Mouse (Mus musculus) kidney, embryonic 16.5 days (tissue): ENCODE measurements around the gene Ilf3. TPM values are rescaled to one million over a fixed set of nuclear protein-coding genes. Genes with fewer than 3 reads are reported as not detected.

ENCODE experiments used
- ATAC-seq: fragments of 200-750 bp; cut with Nextera tagmentation; 2 replicates; pipeline ENCODE4 v1.8.0; 2017; ENCODE audit warnings: moderate TSS enrichment; ENCODE audit not compliant: low FRiP score, low TSS enrichment
- H3K27ac ChIP-seq: fragments of 300-500 bp; sonication (generic); 2 replicates; pipeline ENCODE4 v1.5.1; 2014; ENCODE audit warnings: low read length
- H3K27me3 ChIP-seq: fragments of 300-500 bp; sonication (generic); 2 replicates; pipeline ENCODE4 v1.6.1; 2014; ENCODE audit warnings: low read length, control low read depth, mixed read lengths; ENCODE audit not compliant: insufficient read depth
- H3K36me3 ChIP-seq: fragments of 300-500 bp; sonication (generic); 2 replicates; pipeline ENCODE4 v1.6.1; 2014; ENCODE audit warnings: low read length, control low read depth, mixed read lengths; ENCODE audit not compliant: insufficient read depth
- H3K4me1 ChIP-seq: fragments of 300-500 bp; sonication (generic); 2 replicates; pipeline ENCODE4 v1.6.1; 2014; ENCODE audit warnings: low read length, control low read depth, mixed read lengths; ENCODE audit not compliant: insufficient read depth
- H3K4me2 ChIP-seq: fragments of 300-500 bp; sonication (generic); replicated peaks from 2 replicates; pipeline ENCODE4 v1.6.1; 2014; ENCODE audit warnings: low read depth, low read length
- H3K4me3 ChIP-seq: fragments of 300-500 bp; sonication (generic); 2 replicates; pipeline ENCODE4 v1.5.1; 2014; ENCODE audit warnings: mild to moderate bottlenecking, low read length
- H3K9ac ChIP-seq: fragments of 300-500 bp; sonication (generic); replicated peaks from 2 replicates; pipeline ENCODE4 v1.6.1; 2014; ENCODE audit warnings: low read length
- H3K9me3 ChIP-seq: fragments of 300-500 bp; sonication (generic); 2 replicates; pipeline ENCODE4 v1.6.1; 2016; ENCODE audit warnings: low read length, control low read depth
- WGBS: fragments of 180-500 bp; shearing (Covaris S2); extraction: QIAGEN DNeasy Blood & Tissue Kit; methylation state at CpG from one replicate; pipeline ENCODE4 v1.1.7; 2014; 5-methylcytosine and 5-hydroxymethylcytosine counted together
- polyA plus RNA-seq: library from polyadenylated mRNA; unstranded; fragments of >200 nt; fragmentation: Nextera tagmentation; extraction: Ambion mirVana; gene quantifications from 2 replicates; pipeline ENCODE4 v1.2.1, GENCODE M21; 2015

Ilf3 gene
- polyA plus RNA-seq, 1 experiment from 2014 or later: 208 TPM

- H3K27me3 ChIP-seq: no peaks in the 10 kb centered on the region
- ATAC-seq: no peak
- H3K9ac ChIP-seq: no peak overlapping the region
- H3K9me3 ChIP-seq: no peaks in the 10 kb centered on the region
- 87% methylated on average over 10 of the region's 10 CpGs for WGBS
- H3K4me2 ChIP-seq: no peak overlapping the region
- H3K27ac ChIP-seq: no peak overlapping the region
- H3K36me3 ChIP-seq: peaks cover 95% of the 10 kb centered on the region
- H3K4me3 ChIP-seq: no peak overlapping the region
- H3K4me1 ChIP-seq: no peaks in the 10 kb centered on the region
Measured at GRCm38 (mm10) chr9:21392646-21393175, 25.0 kb downstream of the Ilf3 start.

GRCm38 (mm10) chr9:21395692-21396091 lies 28.0 kb downstream of the Ilf3 start:
- Histone ChIP-seq H3K36me3 (peaks cover 93% of the 10 kb centered on the region), H3K4me3 (no peak overlapping the region), H3K4me2 (no peak overlapping the region), H3K4me1 (no peaks in the 10 kb centered on the region), H3K9ac (no peak overlapping the region), H3K27ac (no peak overlapping the region), H3K9me3 (no peaks in the 10 kb centered on the region), H3K27me3 (no peaks in the 10 kb centered on the region)
- ATAC-seq: no peak
- 78% methylated on average over 3 of the region's 3 CpGs for WGBS

GRCm38 (mm10) chr9:21397170-21397569 lies 29.5 kb downstream of the Ilf3 start:
- Histone ChIP-seq H3K27me3 (no peaks in the 10 kb centered on the region), H3K4me2 (no peak overlapping the region), H3K4me3 (no peak overlapping the region), H3K4me1 (no peaks in the 10 kb centered on the region), H3K27ac (no peak overlapping the region), H3K36me3 (peaks cover 88% of the 10 kb centered on the region), H3K9me3 (no peaks in the 10 kb centered on the region), H3K9ac (no peak overlapping the region)
- ATAC-seq: no peak
- 95% methylated on average over 3 of the region's 3 CpGs for WGBS

- H3K9ac ChIP-seq: no peak overlapping the region
- H3K27me3 ChIP-seq: no peaks in the 10 kb centered on the region
- no peaks in the 10 kb centered on the region for H3K4me1 ChIP-seq
- no peak overlapping the region for H3K27ac ChIP-seq
- ATAC-seq: no peak
- peaks cover 85% of the 10 kb centered on the region for H3K36me3 ChIP-seq
- 90% methylated on average over 9 of the region's 9 CpGs for WGBS
- H3K4me2 ChIP-seq: no peak overlapping the region
- no peak overlapping the region for H3K4me3 ChIP-seq
- H3K9me3 ChIP-seq: no peaks in the 10 kb centered on the region
Measured at GRCm38 (mm10) chr9:21401042-21401441, 33.4 kb downstream of the Ilf3 start.

- Histone ChIP-seq H3K27ac (no peak overlapping the region), H3K9ac (no peak overlapping the region), H3K4me3 (no peak overlapping the region), H3K9me3 (no peaks in the 10 kb centered on the region), H3K36me3 (peaks cover 78% of the 10 kb centered on the region), H3K4me1 (no peaks in the 10 kb centered on the region), H3K27me3 (no peaks in the 10 kb centered on the region), H3K4me2 (no peak overlapping the region)
- no peak for ATAC-seq
- 85% methylated on average over 11 of the region's 11 CpGs for WGBS
Measured at GRCm38 (mm10) chr9:21402764-21403253, 35.1 kb downstream of the Ilf3 start.

- no peak for ATAC-seq
- Histone ChIP-seq H3K27ac (no peak overlapping the region), H3K9me3 (no peaks in the 10 kb centered on the region), H3K4me2 (no peak overlapping the region), H3K9ac (no peak overlapping the region), H3K4me3 (no peak overlapping the region), H3K27me3 (no peaks in the 10 kb centered on the region), H3K4me1 (no peaks in the 10 kb centered on the region), H3K36me3 (peaks cover 70% of the 10 kb centered on the region)
- WGBS: 93% methylated on average over 5 of the region's 5 CpGs
Measured at GRCm38 (mm10) chr9:21403745-21404144, 36.1 kb downstream of the Ilf3 start.

- Histone ChIP-seq H3K4me1 (no peaks in the 10 kb centered on the region), H3K4me3 (no peak overlapping the region), H3K27ac (no peak overlapping the region), H3K9me3 (no peaks in the 10 kb centered on the region), H3K27me3 (no peaks in the 10 kb centered on the region), H3K9ac (no peak overlapping the region), H3K4me2 (no peak overlapping the region), H3K36me3 (peaks cover 53% of the 10 kb centered on the region)
- ATAC-seq: no peak
- WGBS: 66% methylated on average over 4 of the region's 4 CpGs
Measured at GRCm38 (mm10) chr9:21405525-21405924, 37.9 kb downstream of the Ilf3 start.

- peaks cover 41% of the 10 kb centered on the region for H3K36me3 ChIP-seq
- no peak overlapping the region for H3K9ac ChIP-seq
- no peak overlapping the region for H3K27ac ChIP-seq
- H3K4me1 ChIP-seq: peaks cover 9% of the 10 kb centered on the region; the same call in 1 of the 2 replicates
- no peak overlapping the region for H3K4me2 ChIP-seq
- H3K4me3 ChIP-seq: no peak overlapping the region
- 12% methylated on average over 4 of the region's 4 CpGs for WGBS
- no peaks in the 10 kb centered on the region for H3K9me3 ChIP-seq
- H3K27me3 ChIP-seq: no peaks in the 10 kb centered on the region
- no peak for ATAC-seq
Measured at GRCm38 (mm10) chr9:21407951-21408350, 40.3 kb downstream of the Ilf3 start.

GRCm38 (mm10) chr9:21408624-21409023 lies 41.0 kb downstream of the Ilf3 start:
- no peak for ATAC-seq
- H3K9ac ChIP-seq: no peak overlapping the region
- no peaks in the 10 kb centered on the region for H3K27me3 ChIP-seq
- H3K4me2 ChIP-seq: no peak overlapping the region
- H3K36me3 ChIP-seq: peaks cover 35% of the 10 kb centered on the region
- H3K27ac ChIP-seq: no peak overlapping the region
- H3K4me3 ChIP-seq: no peak overlapping the region
- 72% methylated on average over 7 of the region's 7 CpGs for WGBS
- H3K9me3 ChIP-seq: no peaks in the 10 kb centered on the region
- H3K4me1 ChIP-seq: peaks cover 12% of the 10 kb centered on the region; the same call in 1 of the 2 replicates

- H3K36me3 ChIP-seq: peaks cover 24% of the 10 kb centered on the region
- H3K9me3 ChIP-seq: no peaks in the 10 kb centered on the region
- H3K4me1 ChIP-seq: peaks cover 12% of the 10 kb centered on the region; the same call in 1 of the 2 replicates
- 28% methylated on average over 9 of the region's 9 CpGs for WGBS
- H3K9ac ChIP-seq: no peak overlapping the region
- ATAC-seq: no peak
- H3K27me3 ChIP-seq: no peaks in the 10 kb centered on the region
- H3K4me2 ChIP-seq: no peak overlapping the region
- no peak overlapping the region for H3K27ac ChIP-seq
- no peak overlapping the region for H3K4me3 ChIP-seq
Measured at GRCm38 (mm10) chr9:21409592-21410317, 42.1 kb downstream of the Ilf3 start.
